Mouse (Mus musculus): ENCODE measurements around the gene Atp2b2. TPM values are rescaled to one million over a fixed set of nuclear protein-coding genes. Genes with fewer than 3 reads are reported as not detected.

The Atp2b2 gene
- polyA plus RNA-seq, 1 experiment from 2014 or later = 0.12 TPM

- H3K4me2 ChIP-seq (ENCODE audit: low read length) = no peak overlapping the region
- H3K4me1 ChIP-seq (replicated peaks; ENCODE audit: insufficient read depth, low read length) = no peaks in the 10 kb centered on the region
- DNase-seq (ENCODE audit: low spot score) (no peak), ATAC-seq (replicated peaks; ENCODE audit: low FRiP score, low read depth) (no peak)
- H3K9ac ChIP-seq (ENCODE audit: low read depth, low read length) = no peak overlapping the region
- no peak overlapping the region for H3K27ac ChIP-seq
- WGBS = 83% methylated on average over 2 of the region's 2 CpGs
- H3K4me3 ChIP-seq (replicated peaks; ENCODE audit: low read depth, low read length) = no peak overlapping the region
- H3K36me3 ChIP-seq (ENCODE audit: insufficient read depth, low read length) = no peaks in the 10 kb centered on the region
- TF ChIP-seq CTCF (IDR thresholded peaks at IDR 0.05; ENCODE audit: low read depth) = no peak
- H3K9me3 ChIP-seq (replicated peaks; ENCODE audit: low read length) = no peaks in the 10 kb centered on the region
- H3K27me3 ChIP-seq (ENCODE audit: insufficient read depth, low read length) = no peaks in the 10 kb centered on the region
Measured at GRCm38 (mm10) chr6:113961658-113962057, 80.8 kb downstream of the Atp2b2 start.

DNA sequence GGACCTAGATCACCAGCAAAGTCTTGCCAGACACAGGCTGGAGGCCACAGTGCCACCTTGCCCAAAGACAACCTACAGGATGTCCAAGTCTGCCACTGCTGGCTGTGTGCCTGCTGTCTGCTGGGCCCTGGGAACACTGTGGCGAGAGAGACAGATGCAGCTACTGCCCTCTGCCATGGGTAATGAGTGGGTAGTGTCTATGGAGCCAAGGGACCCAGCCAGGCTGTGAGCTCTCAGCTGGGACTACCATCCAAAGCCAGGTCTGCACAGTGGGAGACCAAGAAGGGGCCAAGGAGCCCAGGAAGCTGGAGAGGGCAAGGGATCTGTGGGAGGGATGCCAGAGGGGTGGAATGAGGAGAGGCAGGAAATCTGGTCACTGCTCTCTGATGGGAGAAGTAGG lies 83.1 kb downstream of the Atp2b2 start:
- DNase-seq (ENCODE audit: low spot score) = no peak
- 68% methylated on average over 1 of the region's 1 CpGs for WGBS

DNA sequence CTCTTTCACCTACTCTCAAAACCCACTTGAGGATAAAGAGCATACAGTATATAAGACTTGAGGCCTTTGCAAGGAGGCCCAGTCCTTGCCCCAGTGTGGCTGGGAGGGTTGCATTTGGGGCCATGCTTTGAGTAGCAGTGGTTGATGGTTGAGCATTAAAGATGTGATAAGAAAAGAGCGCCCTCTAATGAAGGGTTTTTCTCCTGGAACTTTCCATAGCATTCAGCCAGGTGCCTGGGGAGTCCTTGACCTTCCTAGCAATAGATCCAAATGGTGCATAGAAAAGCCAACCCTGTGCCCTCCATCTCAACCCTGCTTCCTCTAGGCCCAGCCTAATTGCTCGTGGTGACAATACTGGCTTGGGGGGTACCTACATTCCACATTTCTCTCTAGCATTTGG lies 83.7 kb downstream of the Atp2b2 start:
- Histone ChIP-seq H3K27me3 (ENCODE audit: insufficient read depth, low read length) (no peaks in the 10 kb centered on the region), H3K36me3 (ENCODE audit: insufficient read depth, low read length) (no peaks in the 10 kb centered on the region), H3K4me3 (replicated peaks; ENCODE audit: low read depth, low read length) (no peak overlapping the region), H3K9me3 (replicated peaks; ENCODE audit: low read length) (no peaks in the 10 kb centered on the region), H3K9ac (ENCODE audit: low read depth, low read length) (no peak overlapping the region), H3K4me1 (replicated peaks; ENCODE audit: insufficient read depth, low read length) (no peaks in the 10 kb centered on the region), H3K27ac (no peak overlapping the region), H3K4me2 (ENCODE audit: low read length) (no peak overlapping the region)
- ATAC-seq (replicated peaks; ENCODE audit: low FRiP score, low read depth) = no peak
- no peak for DNase-seq (ENCODE audit: low spot score)
- TF ChIP-seq CTCF (IDR thresholded peaks at IDR 0.05; ENCODE audit: low read depth) = no peak
- WGBS = 67% methylated on average over 2 of the region's 2 CpGs

More for the DNA sequence above, 83.1 kb downstream of the Atp2b2 start:
- no peak for ATAC-seq (replicated peaks; ENCODE audit: low FRiP score, low read depth)
- Histone ChIP-seq H3K36me3 (ENCODE audit: insufficient read depth, low read length) (no peaks in the 10 kb centered on the region), H3K9ac (ENCODE audit: low read depth, low read length) (no peak overlapping the region), H3K4me2 (ENCODE audit: low read length) (no peak overlapping the region), H3K4me1 (replicated peaks; ENCODE audit: insufficient read depth, low read length) (no peaks in the 10 kb centered on the region), H3K4me3 (replicated peaks; ENCODE audit: low read depth, low read length) (no peak overlapping the region), H3K27ac (no peak overlapping the region), H3K27me3 (ENCODE audit: insufficient read depth, low read length) (no peaks in the 10 kb centered on the region), H3K9me3 (replicated peaks; ENCODE audit: low read length) (no peaks in the 10 kb centered on the region)
- no peak for TF ChIP-seq CTCF (IDR thresholded peaks at IDR 0.05; ENCODE audit: low read depth)

GRCm38 (mm10) chr6:113958003-113958402 lies 84.4 kb downstream of the Atp2b2 start:
- 82% methylated on average over 5 of the region's 5 CpGs for WGBS
- H3K4me3 ChIP-seq (replicated peaks; ENCODE audit: low read depth, low read length) = no peak overlapping the region
- no peaks in the 10 kb centered on the region for H3K4me1 ChIP-seq (replicated peaks; ENCODE audit: insufficient read depth, low read length)
- no peak overlapping the region for H3K9ac ChIP-seq (ENCODE audit: low read depth, low read length)
- H3K27me3 ChIP-seq (ENCODE audit: insufficient read depth, low read length) = no peaks in the 10 kb centered on the region
- DNase-seq (ENCODE audit: low spot score) (no peak), ATAC-seq (replicated peaks; ENCODE audit: low FRiP score, low read depth) (no peak)
- no peak for TF ChIP-seq CTCF (IDR thresholded peaks at IDR 0.05; ENCODE audit: low read depth)
- H3K27ac ChIP-seq = no peak overlapping the region
- no peaks in the 10 kb centered on the region for H3K36me3 ChIP-seq (ENCODE audit: insufficient read depth, low read length)
- no peak overlapping the region for H3K4me2 ChIP-seq (ENCODE audit: low read length)
- no peaks in the 10 kb centered on the region for H3K9me3 ChIP-seq (replicated peaks; ENCODE audit: low read length)

- no peaks in the 10 kb centered on the region for H3K36me3 ChIP-seq (ENCODE audit: insufficient read depth, low read length)
- no peak for ATAC-seq (replicated peaks; ENCODE audit: low FRiP score, low read depth)
- no peak for TF ChIP-seq CTCF (IDR thresholded peaks at IDR 0.05; ENCODE audit: low read depth)
- no peak overlapping the region for H3K4me2 ChIP-seq (ENCODE audit: low read length)
- H3K27ac ChIP-seq = no peak overlapping the region
- no peaks in the 10 kb centered on the region for H3K4me1 ChIP-seq (replicated peaks; ENCODE audit: insufficient read depth, low read length)
- H3K9me3 ChIP-seq (replicated peaks; ENCODE audit: low read length) = no peaks in the 10 kb centered on the region
- DNase-seq (ENCODE audit: low spot score) = no peak
- no peak overlapping the region for H3K9ac ChIP-seq (ENCODE audit: low read depth, low read length)
- no peaks in the 10 kb centered on the region for H3K27me3 ChIP-seq (ENCODE audit: insufficient read depth, low read length)
- WGBS = 80% methylated on average over 19 of the region's 19 CpGs
- H3K4me3 ChIP-seq (replicated peaks; ENCODE audit: low read depth, low read length) = no peak overlapping the region
Measured at GRCm38 (mm10) chr6:113957232-113957940, 85.0 kb downstream of the Atp2b2 start.

DNA sequence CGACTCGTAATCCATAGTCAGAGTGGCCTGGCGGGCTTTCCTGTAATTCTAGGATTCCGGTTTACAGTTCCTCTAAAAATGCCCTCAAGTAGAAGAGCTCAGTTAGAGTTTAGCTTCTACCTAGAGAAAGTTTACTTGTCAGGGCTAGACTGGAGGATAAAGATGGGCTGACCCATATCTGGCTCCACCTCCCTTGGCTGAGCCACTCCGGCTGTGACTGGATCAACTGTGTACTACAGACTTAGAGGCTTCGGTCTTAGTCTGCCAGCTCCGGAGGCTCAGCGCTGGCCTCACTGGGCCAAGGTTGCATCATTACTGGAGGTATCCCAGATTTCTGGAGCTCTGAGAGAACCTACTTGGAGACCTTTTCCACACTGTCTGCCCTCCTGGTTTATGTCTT lies 94.9 kb downstream of the Atp2b2 start:
- 88% methylated on average over 8 of the region's 8 CpGs for WGBS
- no peak for TF ChIP-seq CTCF (IDR thresholded peaks at IDR 0.05; ENCODE audit: low read depth)
- no peak for ATAC-seq (replicated peaks; ENCODE audit: low FRiP score, low read depth)

GRCm38 (mm10) chr6:113942355-113942754 lies 100.1 kb downstream of the Atp2b2 start:
- Histone ChIP-seq H3K4me3 (replicated peaks; ENCODE audit: low read depth, low read length) (no peak overlapping the region), H3K9ac (ENCODE audit: low read depth, low read length) (no peak overlapping the region), H3K4me1 (replicated peaks; ENCODE audit: insufficient read depth, low read length) (no peaks in the 10 kb centered on the region), H3K9me3 (replicated peaks; ENCODE audit: low read length) (no peaks in the 10 kb centered on the region), H3K4me2 (ENCODE audit: low read length) (no peak overlapping the region), H3K36me3 (ENCODE audit: insufficient read depth, low read length) (no peaks in the 10 kb centered on the region), H3K27ac (no peak overlapping the region), H3K27me3 (ENCODE audit: insufficient read depth, low read length) (no peaks in the 10 kb centered on the region)
- DNase-seq (ENCODE audit: low spot score) = no peak
- WGBS = 9% methylated on average over 12 of the region's 12 CpGs
- no peak for TF ChIP-seq CTCF (IDR thresholded peaks at IDR 0.05; ENCODE audit: low read depth)
- no peak for ATAC-seq (replicated peaks; ENCODE audit: low FRiP score, low read depth)

More for the DNA sequence above, 94.9 kb downstream of the Atp2b2 start:
- Histone ChIP-seq H3K9ac (ENCODE audit: low read depth, low read length) (no peak overlapping the region), H3K9me3 (replicated peaks; ENCODE audit: low read length) (no peaks in the 10 kb centered on the region), H3K4me2 (ENCODE audit: low read length) (no peak overlapping the region), H3K27me3 (ENCODE audit: insufficient read depth, low read length) (no peaks in the 10 kb centered on the region), H3K4me3 (replicated peaks; ENCODE audit: low read depth, low read length) (no peak overlapping the region), H3K27ac (no peak overlapping the region), H3K36me3 (ENCODE audit: insufficient read depth, low read length) (no peaks in the 10 kb centered on the region), H3K4me1 (replicated peaks; ENCODE audit: insufficient read depth, low read length) (no peaks in the 10 kb centered on the region)
- DNase-seq (ENCODE audit: low spot score) = no peak
